Mouse (Mus musculus) heart, postnatal 0 days (tissue): ENCODE measurements at regions not wholly inside any gene's neighbourhood (a gene's known extent, or its start where the extent isn't known, plus 50 kb on each side); places are given as distances from the start of the nearest gene placed in this dataset.
A peak's percentile ranks its signal among the peaks of the same experiment; 100 is the strongest.

Source experiments
- ATAC-seq: fragments of 200-750 bp; cut with Nextera tagmentation; 2 replicates; pipeline ENCODE4 v1.8.0; 2017; ENCODE audit warnings: low read depth, moderate number of reproducible peaks, moderate library complexity; ENCODE audit not compliant: insufficient read depth
- DNase-seq: peaks from one replicate; pipeline ENCODE4 v3.0.0-alpha.2; 2016; ENCODE audit warnings: low spot score
- H3K27ac ChIP-seq: fragments of 300-500 bp; sonication (generic); 2 replicates; pipeline ENCODE4 v1.5.1; 2014; ENCODE audit warnings: low read depth, mild to moderate bottlenecking
- H3K27me3 ChIP-seq: fragments of 300-500 bp; sonication (generic); 2 replicates; pipeline ENCODE4 v1.6.1; 2014; ENCODE audit warnings: low read length, mixed read lengths; ENCODE audit not compliant: control insufficient read depth, insufficient read depth
- H3K36me3 ChIP-seq: fragments of 300-500 bp; sonication (generic); replicated peaks from 2 replicates; pipeline ENCODE4 v1.6.1; 2014; ENCODE audit warnings: low read length, mixed read lengths; ENCODE audit not compliant: control insufficient read depth, insufficient read depth
- H3K4me1 ChIP-seq: fragments of 300-500 bp; sonication (generic); 2 replicates; pipeline ENCODE4 v1.6.1; 2014; ENCODE audit warnings: antibody characterized with exemption; ENCODE audit not compliant: control insufficient read depth, insufficient read depth
- H3K4me2 ChIP-seq: fragments of 300-500 bp; sonication (generic); 2 replicates; pipeline ENCODE4 v1.6.1; 2014; ENCODE audit warnings: low read depth, mild to moderate bottlenecking, low read length, moderate library complexity
- H3K4me3 ChIP-seq: fragments of 300-500 bp; sonication (generic); 2 replicates; pipeline ENCODE4 v1.5.1; 2014; ENCODE audit warnings: low read depth, low read length
- H3K9ac ChIP-seq: fragments of 300-500 bp; sonication (generic); replicated peaks from 2 replicates; pipeline ENCODE4 v1.6.1; 2014; ENCODE audit warnings: low read depth, low read length, mixed read lengths
- H3K9me3 ChIP-seq: fragments of 300-500 bp; sonication (generic); replicated peaks from 2 replicates; pipeline ENCODE4 v1.6.1; 2016; ENCODE audit warnings: low read length; ENCODE audit not compliant: control insufficient read depth
- CTCF ChIP-seq: IDR thresholded peaks from 2 replicates; pipeline ENCODE4 v1.5.1; 2016; ENCODE audit warnings: antibody characterized with exemption, control low read depth, low read depth
- EP300 ChIP-seq: IDR thresholded peaks from 2 replicates; pipeline ENCODE4 v1.6.1; 2016; ENCODE audit warnings: antibody characterized with exemption, low read depth
- WGBS: fragments of 180-500 bp; shearing (Covaris S2); extraction: QIAGEN DNeasy Blood & Tissue Kit; methylation state at CpG from one replicate; pipeline ENCODE4 v1.1.7; 2014; 5-methylcytosine and 5-hydroxymethylcytosine counted together

DNA sequence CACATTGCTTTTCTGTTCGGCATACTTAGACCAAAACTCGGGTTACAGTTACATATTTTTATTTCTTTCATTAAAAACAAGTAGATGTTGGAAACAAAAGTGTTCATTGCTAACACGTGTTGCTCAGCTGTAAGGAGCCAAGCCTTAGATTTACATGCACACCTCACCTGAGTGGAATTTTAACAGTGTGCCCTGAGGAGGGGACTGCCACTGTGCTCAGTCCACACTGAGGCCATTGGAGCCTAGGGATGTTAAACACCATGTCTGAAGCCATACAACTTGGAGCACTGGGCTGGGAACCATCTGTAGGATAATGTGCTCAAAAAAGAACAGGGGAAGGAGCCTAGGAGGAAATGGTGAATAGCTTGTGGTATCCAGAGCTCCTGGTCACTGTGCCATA is 233.5 kb downstream of the Irs2 start:
- ATAC-seq (no peak), DNase-seq (no peak)
- WGBS: 77% methylated on average over 3 of the region's 3 CpGs
- Histone ChIP-seq H3K36me3 (no peaks in the 10 kb centered on the region), H3K4me3 (no peak overlapping the region), H3K27me3 (no peaks in the 10 kb centered on the region), H3K9ac (no peak overlapping the region), H3K27ac (no peak overlapping the region), H3K4me2 (no peak overlapping the region), H3K4me1 (no peaks in the 10 kb centered on the region), H3K9me3 (no peaks in the 10 kb centered on the region; the same call in 1 of the 2 replicates)
- TF ChIP-seq CTCF: no peak
- TF ChIP-seq EP300: no peak

DNA sequence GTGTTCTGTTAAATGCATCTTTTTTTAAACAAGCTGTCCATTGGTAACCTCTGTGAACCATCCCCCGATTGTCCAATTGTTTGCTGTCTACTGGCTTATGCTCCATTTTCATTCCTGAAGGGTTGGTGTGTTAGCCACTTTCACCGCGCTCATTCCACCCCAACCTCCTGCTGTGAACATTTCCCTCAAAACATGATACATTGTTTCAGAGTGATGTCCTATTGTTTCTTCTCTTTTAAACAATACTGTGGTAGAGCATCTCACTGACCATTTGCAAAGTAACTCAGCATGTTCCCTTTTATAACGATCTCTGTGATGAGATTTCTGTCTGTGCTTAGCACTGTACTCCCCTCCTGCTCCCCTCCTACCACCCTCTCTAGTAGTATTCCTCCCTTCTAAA is 240.1 kb downstream of the Irs2 start:
- Histone ChIP-seq H3K9me3 (no peaks in the 10 kb centered on the region), H3K27me3 (no peaks in the 10 kb centered on the region), H3K4me2 (no peak overlapping the region), H3K4me3 (no peak overlapping the region), H3K4me1 (no peaks in the 10 kb centered on the region), H3K36me3 (no peaks in the 10 kb centered on the region), H3K27ac (no peak overlapping the region), H3K9ac (no peak overlapping the region)
- 83% methylated on average over 4 of the region's 4 CpGs for WGBS
- ATAC-seq: no peak
- DNase-seq: no peak
- TF ChIP-seq CTCF: no peak
- TF ChIP-seq EP300: no peak

DNA sequence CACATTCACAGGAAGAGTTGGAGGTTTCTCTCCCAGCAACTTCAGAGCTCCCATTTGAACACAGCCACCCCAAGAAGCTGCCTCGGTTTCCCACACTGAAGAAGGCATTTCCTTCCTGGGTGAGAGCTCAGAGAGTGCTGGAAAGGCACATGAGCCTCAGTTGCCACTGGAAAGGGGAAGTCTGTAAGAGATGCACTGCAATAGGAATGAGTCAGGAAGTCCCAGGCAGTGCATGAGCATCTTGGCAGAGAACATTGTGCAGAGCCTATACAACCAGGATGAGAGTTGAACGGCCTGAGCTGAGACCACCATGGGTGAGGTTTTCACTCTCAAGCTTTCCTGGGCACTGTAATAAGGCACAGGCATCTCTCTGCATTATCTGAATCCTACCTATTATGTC is 244.4 kb downstream of the Irs2 start:
- Histone ChIP-seq H3K9me3 (no peaks in the 10 kb centered on the region), H3K4me1 (no peaks in the 10 kb centered on the region), H3K27ac (no peak overlapping the region), H3K36me3 (no peaks in the 10 kb centered on the region), H3K9ac (no peak overlapping the region), H3K4me2 (no peak overlapping the region), H3K27me3 (no peaks in the 10 kb centered on the region), H3K4me3 (no peak overlapping the region)
- no peak for DNase-seq
- whole genome bisulfite sequencing: 55% methylated on average over 2 of the region's 2 CpGs
- no peak for ATAC-seq
- no peak for TF ChIP-seq CTCF
- TF ChIP-seq EP300: no peak

DNA sequence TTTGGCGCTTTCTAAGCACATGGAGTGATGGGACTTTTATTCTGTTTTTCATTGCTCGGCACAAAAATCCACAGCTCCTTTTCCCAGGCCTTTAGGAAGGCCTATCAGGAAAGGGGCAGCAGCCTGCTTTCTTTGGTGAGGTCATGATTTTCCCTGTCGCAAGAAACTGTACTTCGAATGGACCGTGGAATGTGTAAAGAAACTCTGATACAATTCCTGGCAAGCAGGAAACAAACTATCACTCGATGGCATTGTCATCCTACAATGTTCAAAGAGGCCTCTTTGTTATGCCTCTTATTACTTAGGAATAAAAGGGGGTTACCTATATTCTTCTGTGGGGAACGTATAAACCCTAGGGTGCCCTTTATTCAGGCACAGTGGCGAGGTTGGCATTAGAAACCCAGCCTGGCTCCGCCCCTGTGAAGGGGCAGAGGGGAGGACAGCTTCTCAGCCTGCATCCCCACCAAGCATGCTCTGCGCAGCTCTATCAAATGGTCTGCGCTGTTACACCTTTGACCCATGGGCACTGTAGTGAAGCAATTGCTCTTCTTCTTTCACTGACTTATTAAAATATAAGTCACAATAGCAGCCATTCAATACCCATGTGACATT is 246.5 kb downstream of the Irs2 start:
- Histone ChIP-seq H3K4me3 (no peak overlapping the region), H3K9ac (no peak overlapping the region), H3K27ac (no peak overlapping the region), H3K4me1 (no peaks in the 10 kb centered on the region), H3K36me3 (no peaks in the 10 kb centered on the region), H3K27me3 (no peaks in the 10 kb centered on the region), H3K9me3 (no peaks in the 10 kb centered on the region), H3K4me2 (no peak overlapping the region)
- TF ChIP-seq CTCF: no peak
- TF ChIP-seq EP300: no peak
- DNase-seq (peak; percentile 7), ATAC-seq (no peak)
- WGBS: 56% methylated on average over 11 of the region's 11 CpGs

DNA sequence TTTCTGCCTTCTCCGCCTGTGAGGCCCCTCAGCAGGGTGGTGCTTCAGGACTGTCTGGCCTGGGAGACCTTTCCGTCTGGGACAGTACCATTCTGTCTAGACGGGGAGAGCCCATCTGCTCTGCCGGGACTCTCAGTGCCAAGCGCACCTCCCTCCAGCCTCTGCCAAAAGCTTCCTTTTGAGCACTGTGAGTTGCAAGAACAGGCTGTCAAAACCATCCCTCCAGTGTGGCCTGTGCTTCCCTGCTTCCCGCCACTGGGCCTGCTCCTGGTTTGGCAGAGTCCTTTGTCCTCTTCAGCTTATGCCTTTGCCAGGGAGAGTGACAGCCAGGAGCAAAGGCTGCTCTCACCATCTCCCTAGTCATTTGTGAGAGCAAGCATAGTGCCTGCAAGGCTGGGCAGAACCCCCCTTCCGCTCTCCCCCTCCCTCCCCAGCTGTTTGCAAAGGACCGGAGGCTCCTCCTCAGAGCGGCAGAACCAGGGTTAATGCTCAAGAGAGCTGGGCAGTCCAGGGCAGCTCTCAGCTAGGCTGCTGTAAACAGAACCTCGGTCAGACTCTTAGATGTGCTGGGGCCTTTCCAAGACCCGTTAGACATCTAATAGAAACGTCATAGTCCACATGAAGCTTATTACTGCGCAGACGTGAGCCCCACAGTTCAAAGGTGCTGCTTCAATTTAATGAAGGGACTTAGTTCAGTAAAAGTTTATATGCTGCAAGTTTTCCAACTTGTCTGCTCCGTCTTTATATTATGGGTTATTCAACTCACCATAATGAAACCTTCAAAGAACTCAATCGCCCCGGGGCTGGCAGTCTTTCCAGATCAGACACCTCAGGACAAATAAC is 247.2 kb downstream of the Irs2 start:
- H3K27me3 ChIP-seq: no peaks in the 10 kb centered on the region
- TF ChIP-seq EP300 (no peak), CTCF (no peak)
- WGBS: 24% methylated on average over 17 of the region's 17 CpGs
- DNase-seq (peak; percentile 28), ATAC-seq (peak; percentile 78)
- H3K36me3 ChIP-seq: no peaks in the 10 kb centered on the region
- no peak overlapping the region for H3K4me2 ChIP-seq
- no peaks in the 10 kb centered on the region for H3K4me1 ChIP-seq
- H3K9me3 ChIP-seq: no peaks in the 10 kb centered on the region
- H3K9ac ChIP-seq: no peak overlapping the region
- H3K27ac ChIP-seq: no peak overlapping the region
- no peak overlapping the region for H3K4me3 ChIP-seq
